In the genomic region with DNA sequence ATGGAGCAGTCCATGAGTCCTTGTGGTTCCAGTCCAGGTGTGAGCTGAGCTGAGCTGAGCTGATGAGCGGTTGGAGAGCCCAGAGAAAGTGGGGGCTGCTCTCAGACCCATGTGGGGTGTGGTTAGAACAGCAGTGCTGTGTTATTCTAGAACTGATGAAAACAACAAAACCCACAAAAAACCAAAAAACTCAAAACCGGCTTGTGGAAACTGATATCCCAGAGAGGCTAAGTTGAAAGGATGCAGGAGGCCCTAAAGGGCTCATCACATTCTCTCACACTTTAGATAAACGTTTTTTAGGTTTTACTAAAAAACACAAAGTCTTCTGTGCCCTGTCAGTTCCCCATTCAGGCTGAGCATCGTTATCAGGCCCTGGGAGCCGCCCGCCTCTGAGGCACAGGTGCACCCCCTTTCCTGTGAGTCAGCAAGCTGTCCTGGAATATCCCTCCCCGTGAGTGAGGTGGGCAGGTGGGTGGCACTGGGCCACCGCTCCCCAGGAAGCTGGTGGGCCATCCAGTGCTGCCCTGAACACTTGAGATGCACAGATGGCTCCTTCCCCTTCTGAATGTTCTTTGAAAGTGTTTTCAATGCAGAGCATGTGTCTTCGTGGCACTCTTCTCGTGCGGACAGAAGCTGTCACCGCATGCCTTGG, we compare ENCODE assay signal across 8 mouse cellular contexts. TPM values are rescaled to one million over a fixed set of nuclear protein-coding genes. Genes with fewer than 3 reads are reported as not detected.
A peak's percentile ranks its signal among the peaks of the same experiment; 100 is the strongest.
DNase-seq lines count a peak whose midpoint lies in the region; ATAC-seq and TF ChIP-seq lines count a peak whose summit lies in the region.

No protein-coding gene starts in this region.

- no peak overlapping the region for H3K4me3 ChIP-seq in gastrocnemius, adult 2 months
- no peak overlapping the region for H3K4me3 ChIP-seq in forebrain, embryonic 14.5 days (ENCODE audit: low read depth, low read length)
- H3K4me3 ChIP-seq in liver, embryonic 16.5 days (ENCODE audit: low read depth, low read length) = no peak overlapping the region

- peaks cover 50% of the 10 kb centered on the region for H3K36me3 ChIP-seq in forebrain, embryonic 14.5 days (ENCODE audit: control insufficient read depth, insufficient read depth, low read length)
- 0 out of 2 replicates have a peak, but pooled peaks cover 2% of the 10 kb centered on the region for H3K36me3 ChIP-seq in liver, embryonic 16.5 days (ENCODE audit: control insufficient read depth, insufficient read depth)

- WGBS in forebrain, embryonic 14.5 days = 28% methylated on average over 12 of the region's 12 CpGs
- 24% methylated on average over 12 of the region's 12 CpGs for WGBS in liver, embryonic 16.5 days (ENCODE audit: insufficient replicate concordance)

- no peak for DNase-seq in gastrocnemius, adult 2 months
- DNase-seq in gastrocnemius, postnatal 10 days = no peak
- peak; percentile 48 for DNase-seq in c-Kit-positive CD71-positive TER-119-negative erythroid progenitor cells, embryonic 14.5 days (ENCODE audit: low read depth)
- DNase-seq in forebrain, embryonic 14.5 days (ENCODE audit: low spot score) = peak; percentile 46
- DNase-seq in B cell, adult 2 months = no peak
- no peak for DNase-seq in adrenal gland, adult 2 months
- no peak for DNase-seq in frontal cortex, postnatal 10 days (ENCODE audit: low spot score in 2 of 2)

- no peaks in the 10 kb centered on the region for H3K27me3 ChIP-seq in forebrain, embryonic 14.5 days (replicated peaks; ENCODE audit: control insufficient read depth, insufficient read depth, low read length)
- no peaks in the 10 kb centered on the region for H3K27me3 ChIP-seq in liver, embryonic 16.5 days (ENCODE audit: control insufficient read depth, insufficient read depth, low read depth, low read length)

- peak; percentile 10; the same call in 1 of the 2 replicates for ATAC-seq in forebrain, embryonic 14.5 days
- peak; percentile 73 for ATAC-seq in liver, embryonic 16.5 days (ENCODE audit: low read depth)

- TF ChIP-seq CTCF in gastrocnemius, adult 2 months (IDR thresholded peaks at IDR 0.05) = no peak

- peak overlapping the region; percentile 57 for H3K9ac ChIP-seq in forebrain, embryonic 14.5 days (ENCODE audit: low read length)
- H3K9ac ChIP-seq in liver, embryonic 16.5 days (ENCODE audit: low read depth, low read length) = peak overlapping the region; percentile 26

- no peaks in the 10 kb centered on the region for H3K9me3 ChIP-seq in forebrain, embryonic 14.5 days (replicated peaks; ENCODE audit: control insufficient read depth, low read length)
- H3K9me3 ChIP-seq in liver, embryonic 16.5 days (replicated peaks; ENCODE audit: control insufficient read depth, low read length) = no peaks in the 10 kb centered on the region

- H3K4me2 ChIP-seq in forebrain, embryonic 14.5 days (ENCODE audit: low read length) = peak overlapping the region; percentile 12; the same call in 1 of the 2 replicates
- peak overlapping the region; percentile 32; the same call in 1 of the 2 replicates for H3K4me2 ChIP-seq in liver, embryonic 16.5 days (ENCODE audit: low read depth, low read length)

- 0 out of 2 replicates have a peak overlapping the region, but pooled peaks have one; percentile 8 for H3K27ac ChIP-seq in gastrocnemius, adult 2 months
- peak overlapping the region; percentile 86 for H3K27ac ChIP-seq in forebrain, embryonic 14.5 days (ENCODE audit: low read depth, low read length)
- H3K27ac ChIP-seq in liver, embryonic 16.5 days (ENCODE audit: low read length) = peak overlapping the region; percentile 72

- intact Hi-C loops in gastrocnemius, adult 2 months (cut with DNase I) = no loop called here

- peaks cover 61% of the 10 kb centered on the region for H3K4me1 ChIP-seq in forebrain, embryonic 14.5 days (ENCODE audit: control insufficient read depth, insufficient read depth, low read length)
- peaks cover 67% of the 10 kb centered on the region for H3K4me1 ChIP-seq in liver, embryonic 16.5 days (ENCODE audit: control insufficient read depth, low read depth, low read length)

RNA-seq across cellular contexts. Expression of a gene that starts 24.6 kb away (rescaled TPM):
- 10 to 100 TPM; 23.7 to 30.0 TPM for total RNA-seq in gastrocnemius, adult 2 months (2021)
- 10 to 100 TPM; 29.4 to 35.1 TPM for total RNA-seq in gastrocnemius, postnatal 10 days (2021)
- polyA plus RNA-seq in forebrain, embryonic 14.5 days (2014; fragmentation: Nextera tagmentation; extraction: Ambion mirVana) = 118 and 127 TPM in 2 replicates
- 27.4 and 31.5 TPM in 2 replicates for polyA plus RNA-seq in liver, embryonic 16.5 days (2015; fragmentation: Nextera tagmentation; extraction: Ambion mirVana)
- total RNA-seq in adrenal gland, adult 2 months (2021) = 10 to 100 TPM; 73.9 to 88.5 TPM
- polyA plus RNA-seq in adrenal gland, adult 2 months (2012; rRNA removed) = 54.3 and 85.0 TPM in 2 replicates

Comparison
In these comparisons a context has a peak if more than half of its experiments do, and no peak if none do; other contexts are left out.
1. DNase-seq: peak in c-Kit-positive CD71-positive TER-119-negative erythroid progenitor cells, embryonic 14.5 days (single experiment) and forebrain, embryonic 14.5 days (single experiment); none in gastrocnemius, adult 2 months (single experiment), gastrocnemius, postnatal 10 days (single experiment), B cell, adult 2 months (0 of 2), adrenal gland, adult 2 months (single experiment) and frontal cortex, postnatal 10 days (0 of 2).
2. H3K27ac ChIP-seq: peak in every context shown above with its lines; median percentile 86 in forebrain, embryonic 14.5 days; 72 in liver, embryonic 16.5 days; 8 in gastrocnemius, adult 2 months.